Mouse (Mus musculus): Measurements from ENCODE around the gene Zfp467.

The Zfp467 gene

GRCm38 (mm10) chr6:48445181-48446101 lies at the start of gene Zfp467:
Gene Zfp467 (minus strand): TSS chr6:48445825.
- DNase-seq (ENCODE audit: low spot score): peak; percentile 59

DNA sequence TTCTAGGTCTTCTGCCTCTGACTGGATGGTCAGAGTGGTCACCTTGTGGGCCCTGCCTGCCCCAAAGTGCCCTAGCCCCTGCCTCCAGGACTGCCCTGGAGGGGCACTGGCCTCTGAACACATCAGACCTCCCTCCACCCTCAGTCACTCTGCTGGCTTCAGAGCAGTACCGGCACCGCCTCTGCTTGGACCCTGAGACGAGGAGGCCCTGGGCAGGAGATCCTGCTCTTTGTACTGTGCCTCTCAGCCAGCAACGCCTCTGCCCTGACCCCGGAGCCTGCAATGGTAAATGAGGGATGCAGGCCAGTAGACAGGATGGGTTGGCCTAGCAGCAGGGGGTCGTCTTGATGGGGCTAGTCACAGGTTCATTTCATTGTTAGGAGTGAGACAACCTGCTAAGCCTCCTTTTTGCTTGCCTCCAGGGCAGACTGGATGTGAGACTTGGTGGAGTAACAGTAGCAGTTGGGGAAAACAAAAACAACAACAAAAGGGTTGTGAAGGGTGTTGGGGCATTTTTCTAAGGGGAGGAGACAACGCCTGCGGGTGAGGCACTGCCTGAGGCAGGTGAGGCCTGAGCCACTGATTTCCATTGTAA lies 47.6 kb upstream of the Zfp467 start:
- DNase-seq (ENCODE audit: low spot score): peak; percentile 28

DNA sequence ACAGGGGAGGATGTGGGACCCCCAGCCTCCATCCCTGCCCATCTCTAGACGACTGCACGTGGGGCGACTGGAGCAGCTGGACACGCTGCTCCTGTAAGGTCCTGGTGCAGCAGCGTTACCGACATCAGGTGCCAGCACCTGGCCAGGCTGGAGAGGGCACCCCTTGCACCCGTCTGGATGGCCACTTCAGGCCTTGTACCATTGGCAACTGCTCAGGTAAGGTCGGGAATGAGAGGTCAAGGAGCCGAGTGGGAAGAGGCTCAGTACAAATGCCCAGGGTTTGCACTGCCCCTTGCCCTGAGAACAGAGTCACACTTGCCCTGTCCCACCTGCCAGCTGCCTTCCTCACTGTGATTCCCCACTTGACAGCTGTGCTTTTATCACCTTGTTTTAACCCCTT lies 45.7 kb upstream of the Zfp467 start:
- no peak for DNase-seq (ENCODE audit: low spot score)

DNA sequence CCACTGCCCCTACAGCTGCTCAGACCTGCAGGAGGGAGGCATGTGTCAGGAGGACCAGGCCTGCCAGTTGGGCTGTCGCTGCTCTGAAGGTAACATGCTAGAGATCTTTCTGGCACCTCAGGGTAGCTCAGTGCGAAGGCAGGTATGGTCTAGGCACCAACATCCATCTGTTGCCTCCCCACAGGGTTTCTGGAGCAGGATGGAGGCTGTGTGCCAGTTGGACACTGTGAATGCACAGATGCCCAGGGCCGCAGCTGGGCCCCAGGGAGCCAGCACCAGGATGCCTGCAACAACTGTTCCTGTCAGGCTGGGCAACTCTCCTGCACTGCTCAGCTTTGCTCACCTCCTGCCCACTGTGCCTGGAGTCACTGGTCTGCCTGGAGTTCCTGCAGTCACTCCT lies 44.1 kb upstream of the Zfp467 start:
- DNase-seq (ENCODE audit: low spot score): no peak

DNA sequence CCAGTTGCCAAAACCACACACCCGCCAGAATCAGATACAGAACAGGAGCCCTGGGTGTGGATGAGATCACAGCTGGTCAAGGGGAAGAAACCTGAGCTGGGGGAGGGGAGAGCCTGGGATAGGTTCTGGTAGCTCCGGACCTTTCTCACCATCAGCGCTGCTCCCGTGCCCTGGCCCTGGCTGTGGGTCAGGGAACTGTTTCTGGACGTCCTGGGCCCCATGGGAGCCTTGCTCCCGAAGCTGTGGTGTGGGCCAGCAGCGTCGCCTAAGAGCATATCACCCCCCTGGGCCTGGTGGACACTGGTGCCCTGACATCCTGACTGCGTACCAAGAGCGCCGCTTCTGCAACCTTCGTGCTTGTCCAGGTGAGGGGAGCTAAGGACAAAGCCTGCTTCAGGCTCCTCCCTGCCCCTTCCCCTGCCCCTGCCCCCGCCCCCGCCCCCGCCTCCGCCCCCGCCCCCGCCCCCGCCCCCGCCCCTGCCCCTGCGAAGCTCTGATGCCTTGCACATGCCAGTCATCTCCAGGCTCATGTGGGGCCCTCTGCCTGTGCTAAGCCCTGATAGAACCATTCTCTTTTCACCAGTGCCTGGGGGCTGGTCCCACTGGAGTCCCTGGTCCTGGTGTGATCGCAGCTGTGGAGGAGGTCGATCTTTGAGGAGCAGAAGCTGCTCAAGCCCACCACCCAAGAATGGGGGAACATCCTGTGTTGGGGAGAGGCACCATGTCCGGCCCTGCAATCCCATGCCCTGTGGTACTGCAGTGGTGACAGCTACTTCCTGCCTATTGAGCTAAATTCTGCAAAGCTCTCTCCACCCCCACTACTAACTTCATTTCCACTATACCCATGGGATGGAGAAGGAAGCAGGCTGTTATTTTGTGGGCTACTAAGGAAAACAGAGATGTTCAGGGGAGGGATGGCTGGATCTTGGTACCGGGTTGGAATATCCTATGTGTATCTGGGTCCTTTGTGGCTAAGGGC lies 42.4 kb upstream of the Zfp467 start:
- DNase-seq (ENCODE audit: low spot score): no peak

DNA sequence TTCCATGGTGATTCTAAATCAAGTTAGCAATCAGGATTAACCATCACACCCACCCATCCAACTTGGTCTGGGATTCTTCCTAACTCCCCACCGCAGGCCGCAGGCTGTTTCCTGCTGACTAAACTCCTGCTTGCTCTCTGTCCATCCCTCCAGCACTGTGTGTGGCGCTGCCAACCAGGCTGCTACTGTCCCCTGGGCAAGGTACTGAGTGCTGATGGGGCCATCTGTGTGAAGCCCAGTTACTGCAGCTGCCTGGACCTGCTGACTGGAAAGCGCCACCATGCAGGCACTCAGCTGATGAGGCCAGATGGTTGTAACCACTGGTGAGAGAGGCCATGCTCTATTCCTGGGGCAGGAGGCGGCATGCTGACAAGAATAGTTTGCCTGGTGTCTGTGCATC lies 36.9 kb upstream of the Zfp467 start:
- no peak for DNase-seq (ENCODE audit: low spot score)

- DNase-seq (ENCODE audit: low spot score): no peak
Measured at GRCm38 (mm10) chr6:48478446-48478845, 32.8 kb upstream of the Zfp467 start.

GRCm38 (mm10) chr6:48470739-48471138 lies 25.1 kb upstream of the Zfp467 start:
- DNase-seq (ENCODE audit: low spot score): no peak

DNA sequence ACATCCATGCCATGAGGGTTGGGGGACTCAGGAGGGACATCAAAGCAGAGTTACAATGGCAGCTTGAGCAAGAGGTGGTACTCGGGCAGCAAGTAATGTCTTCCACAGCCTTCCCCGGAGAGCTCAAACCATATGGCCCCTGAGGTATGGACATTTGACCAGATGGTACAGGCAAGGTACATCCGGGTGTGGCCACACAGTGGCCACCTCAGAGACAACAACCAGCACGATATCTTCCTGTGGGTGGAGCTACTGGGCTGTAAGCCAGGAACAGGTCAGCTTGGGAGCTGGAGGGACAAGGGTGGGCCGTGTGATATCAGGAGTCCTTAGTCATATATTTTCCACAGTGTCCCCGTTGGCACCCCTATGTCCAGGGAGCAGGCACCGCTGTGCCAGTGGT lies 21.9 kb upstream of the Zfp467 start:
- DNase-seq (ENCODE audit: low spot score): no peak

- DNase-seq (ENCODE audit: low spot score): no peak
Measured at GRCm38 (mm10) chr6:48466715-48467114, 21.1 kb upstream of the Zfp467 start.

- DNase-seq (ENCODE audit: low spot score): no peak
Measured at GRCm38 (mm10) chr6:48464966-48465679, 19.5 kb upstream of the Zfp467 start.

DNA sequence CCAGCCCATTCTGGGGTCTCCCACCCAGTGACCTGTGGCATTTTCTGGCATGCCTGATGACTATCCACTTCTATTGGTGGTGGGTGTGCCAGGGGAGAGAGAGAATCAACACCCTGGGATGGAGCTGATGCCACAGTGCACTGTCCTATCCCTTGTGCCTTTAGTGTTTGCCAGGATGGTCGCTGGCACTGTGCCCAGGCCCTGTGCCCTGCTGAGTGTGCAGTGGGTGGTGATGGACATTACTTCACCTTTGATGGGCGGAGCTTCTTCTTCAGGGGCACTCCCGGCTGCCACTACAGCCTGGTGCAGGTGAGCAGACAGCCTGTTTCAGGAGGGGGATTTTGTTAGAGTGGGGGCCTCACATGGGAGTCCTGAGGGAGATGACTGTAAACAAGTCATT lies 7.1 kb upstream of the Zfp467 start:
- no peak for DNase-seq (ENCODE audit: low spot score)

GRCm38 (mm10) chr6:48452151-48452550 lies 6.5 kb upstream of the Zfp467 start:
- no peak for DNase-seq (ENCODE audit: low spot score)

- no peak for DNase-seq (ENCODE audit: low spot score)
Measured at GRCm38 (mm10) chr6:48448527-48448926, 2.9 kb upstream of the Zfp467 start.

GRCm38 (mm10) chr6:48447929-48448328 lies 2.3 kb upstream of the Zfp467 start, which contains the start of gene Sspo:
Gene Sspo (plus strand): TSS chr6:48448229.
- no peak for DNase-seq (ENCODE audit: low spot score)

GRCm38 (mm10) chr6:48446896-48447295 lies 1.3 kb upstream of the Zfp467 start:
- DNase-seq (ENCODE audit: low spot score): no peak

GRCm38 (mm10) chr6:48446256-48446655 lies 631 bp upstream of the Zfp467 start:
- no peak for DNase-seq (ENCODE audit: low spot score)

DNA sequence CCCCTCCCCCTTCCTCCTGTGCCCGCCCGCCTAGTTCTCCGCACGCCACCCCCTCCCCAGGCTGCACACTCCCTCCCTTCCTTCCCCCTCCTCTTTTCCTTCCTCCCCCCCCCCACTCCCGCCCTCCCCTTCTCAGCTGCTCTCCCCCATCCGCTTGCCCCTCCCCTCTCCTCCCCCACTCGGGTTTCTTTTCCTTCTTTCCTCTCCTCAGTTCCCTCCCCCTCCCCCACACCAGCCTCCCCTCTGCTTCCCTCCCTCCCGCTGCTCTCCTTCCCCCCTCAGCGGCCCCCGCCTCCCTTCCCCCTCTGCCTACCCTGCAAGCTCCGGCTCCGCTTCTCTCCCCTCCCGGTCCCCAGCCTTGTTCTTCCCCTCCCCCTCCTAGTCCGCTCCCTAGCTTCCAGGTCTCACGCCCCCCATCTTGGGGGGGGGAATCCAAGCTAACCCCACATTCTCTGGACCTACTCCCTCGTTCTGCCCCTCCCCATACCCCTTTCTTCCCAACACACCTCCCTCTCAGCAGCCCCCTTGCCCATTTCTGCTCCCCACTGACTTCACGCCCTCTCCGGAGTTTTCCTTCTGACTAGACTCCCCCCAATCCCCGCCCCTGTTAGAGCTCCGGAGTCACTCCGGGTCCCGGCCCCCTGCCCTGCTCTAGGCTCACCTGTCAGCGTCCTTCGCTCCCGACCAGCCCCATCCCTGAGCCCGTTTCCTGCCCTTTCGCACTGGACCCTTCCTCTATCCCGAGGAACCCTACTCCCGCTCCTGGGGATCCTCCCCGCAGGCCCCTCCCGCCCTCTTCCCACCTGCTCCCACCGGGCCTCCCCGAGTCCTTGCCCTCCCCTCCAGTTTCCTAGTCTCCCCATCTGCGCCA lies 1.1 kb downstream of the Zfp467 start:
- peak; percentile 89 for DNase-seq (ENCODE audit: low spot score)

- DNase-seq (ENCODE audit: low spot score): peak; percentile 95
Measured at GRCm38 (mm10) chr6:48443592-48444309, 1.9 kb downstream of the Zfp467 start.
